Mouse (Mus musculus) midbrain, embryonic 11.5 days (tissue): ENCODE data around the gene Armh4. TPM values are rescaled to one million over a fixed set of nuclear protein-coding genes. Genes with fewer than 3 reads are reported as not detected.
A peak's percentile ranks its signal among the peaks of the same experiment; 100 is the strongest.
"Not testable (repeated sequence)": the region's sequence is repeated elsewhere in the genome, so short reads cannot be mapped to it uniquely, and the experiment has no call there.

ENCODE experiments used
- ATAC-seq: fragments of 200-750 bp; cut with Nextera tagmentation; 2 replicates; pipeline ENCODE4 v1.8.0; 2017; ENCODE audit warnings: moderate TSS enrichment, moderate library complexity; ENCODE audit not compliant: low FRiP score
- DNase-seq: peaks from one replicate; pipeline ENCODE4 v3.0.0; 2015; ENCODE audit warnings: low spot score; ENCODE audit errors: missing footprints
- H3K27ac ChIP-seq: fragments of 300-500 bp; sonication (generic); 2 replicates; pipeline ENCODE4 v1.5.1; 2014; ENCODE audit warnings: low read depth, low read length
- H3K27me3 ChIP-seq: fragments of 300-500 bp; sonication (generic); 2 replicates; pipeline ENCODE4 v1.6.1; 2014; ENCODE audit warnings: mild to moderate bottlenecking, low read length, moderate library complexity, mixed read lengths; ENCODE audit not compliant: control insufficient read depth, insufficient read depth
- H3K36me3 ChIP-seq: fragments of 300-500 bp; sonication (generic); 2 replicates; pipeline ENCODE4 v1.6.1; 2014; ENCODE audit warnings: mild to moderate bottlenecking, low read length, moderate library complexity, mixed read lengths; ENCODE audit not compliant: control insufficient read depth, insufficient read depth
- H3K4me1 ChIP-seq: fragments of 300-500 bp; sonication (generic); 2 replicates; pipeline ENCODE4 v1.6.1; 2014; ENCODE audit warnings: low read length; ENCODE audit not compliant: control insufficient read depth, insufficient read depth
- H3K4me2 ChIP-seq: fragments of 300-500 bp; sonication (generic); 2 replicates; pipeline ENCODE4 v1.6.1; 2014; ENCODE audit warnings: mild to moderate bottlenecking, moderate library complexity
- H3K4me3 ChIP-seq: fragments of 300-500 bp; sonication (generic); 2 replicates; pipeline ENCODE4 v1.5.1; 2014; ENCODE audit warnings: low read depth, low read length
- H3K9ac ChIP-seq: fragments of 300-500 bp; sonication (generic); 2 replicates; pipeline ENCODE4 v1.6.1; 2014; ENCODE audit warnings: low read length
- H3K9me3 ChIP-seq: fragments of 300-500 bp; sonication (generic); 2 replicates; pipeline ENCODE4 v1.6.1; 2016; ENCODE audit warnings: low read length; ENCODE audit not compliant: control insufficient read depth
- WGBS: fragments of 180-500 bp; shearing (Covaris S2); extraction: QIAGEN DNeasy Blood & Tissue Kit; methylation state at CpG from one replicate; pipeline ENCODE4 v1.1.7; 2014; 5-methylcytosine and 5-hydroxymethylcytosine counted together
- polyA plus RNA-seq: library from polyadenylated mRNA; unstranded; fragments of >200 nt; fragmentation: Nextera tagmentation; extraction: Ambion mirVana; gene quantifications from 2 replicates; pipeline ENCODE4 v1.2.1, GENCODE M21; 2014

Gene Armh4
- polyA plus RNA-seq, 1 experiment from 2014 or later, result 63.0 TPM

GRCm38 (mm10) chr14:49790542-49790941 is 7.4 kb upstream of the Armh4 start:
- H3K4me3 ChIP-seq, result no peak overlapping the region
- no peaks in the 10 kb centered on the region for H3K36me3 ChIP-seq
- 75% methylated on average over 4 of the region's 4 CpGs for WGBS
- peaks cover 3% of the 10 kb centered on the region; the same call in 1 of the 2 replicates for H3K27me3 ChIP-seq
- H3K4me2 ChIP-seq, result no peak overlapping the region
- no peaks in the 10 kb centered on the region for H3K4me1 ChIP-seq
- DNase-seq, result no peak
- H3K9me3 ChIP-seq, result no peaks in the 10 kb centered on the region
- H3K27ac ChIP-seq, result no peak overlapping the region
- H3K9ac ChIP-seq, result no peak overlapping the region
- ATAC-seq, result no peak

GRCm38 (mm10) chr14:49785793-49786192 is 2.6 kb upstream of the Armh4 start:
- DNase-seq (peak; percentile 92), ATAC-seq (no peak)
- H3K36me3 ChIP-seq, result no peaks in the 10 kb centered on the region
- H3K9ac ChIP-seq, result no peak overlapping the region
- peaks cover 8% of the 10 kb centered on the region for H3K4me1 ChIP-seq
- WGBS, result 55% methylated on average over 2 of the region's 2 CpGs
- peaks cover 3% of the 10 kb centered on the region; the same call in 1 of the 2 replicates for H3K27me3 ChIP-seq
- no peaks in the 10 kb centered on the region for H3K9me3 ChIP-seq
- no peak overlapping the region for H3K27ac ChIP-seq
- H3K4me2 ChIP-seq, result no peak overlapping the region
- H3K4me3 ChIP-seq, result no peak overlapping the region

GRCm38 (mm10) chr14:49783866-49784265 is 683 bp upstream of the Armh4 start:
- no peak overlapping the region for H3K4me3 ChIP-seq

GRCm38 (mm10) chr14:49780416-49780815 is 2.8 kb downstream of the Armh4 start:
- WGBS, result 65% methylated on average over 4 of the region's 4 CpGs
- H3K27ac ChIP-seq, result no peak overlapping the region; the same call in 1 of the 2 replicates
- no peaks in the 10 kb centered on the region for H3K36me3 ChIP-seq
- no peaks in the 10 kb centered on the region for H3K9me3 ChIP-seq
- H3K4me3 ChIP-seq, result no peak overlapping the region
- no peak for DNase-seq
- H3K9ac ChIP-seq, result no peak overlapping the region
- no peaks in the 10 kb centered on the region; the same call in 1 of the 2 replicates for H3K27me3 ChIP-seq
- H3K4me2 ChIP-seq, result no peak overlapping the region; the same call in 1 of the 2 replicates
- no peak for ATAC-seq
- H3K4me1 ChIP-seq, result peaks cover 8% of the 10 kb centered on the region

More at GRCm38 (mm10) chr14:49783866-49784265, 683 bp upstream of the Armh4 start:
- no peaks in the 10 kb centered on the region for H3K36me3 ChIP-seq
- no peak overlapping the region; the same call in 1 of the 2 replicates for H3K9ac ChIP-seq
- H3K4me1 ChIP-seq, result peaks cover 8% of the 10 kb centered on the region
- WGBS, result 79% methylated on average over 4 of the region's 4 CpGs
- peak overlapping the region; percentile 68 for H3K4me2 ChIP-seq
- no peaks in the 10 kb centered on the region for H3K9me3 ChIP-seq
- no peak for DNase-seq
- H3K27ac ChIP-seq, result no peak overlapping the region
- no peak for ATAC-seq
- H3K27me3 ChIP-seq, result peaks cover 3% of the 10 kb centered on the region; the same call in 1 of the 2 replicates

GRCm38 (mm10) chr14:49777539-49777938 is 5.6 kb downstream of the Armh4 start:
- H3K27ac ChIP-seq, DNase-seq, H3K36me3 ChIP-seq, H3K4me3 ChIP-seq, H3K4me1 ChIP-seq, H3K9me3 ChIP-seq, H3K4me2 ChIP-seq, H3K9ac ChIP-seq, H3K27me3 ChIP-seq, ATAC-seq: not testable (repeated sequence)
- 88% methylated on average over 4 of the region's 4 CpGs for WGBS

GRCm38 (mm10) chr14:49771746-49772145 is 11.4 kb downstream of the Armh4 start:
- Histone ChIP-seq H3K27ac (no peak overlapping the region), H3K4me3 (no peak overlapping the region), H3K9me3 (no peaks in the 10 kb centered on the region), H3K27me3 (no peaks in the 10 kb centered on the region), H3K4me2 (no peak overlapping the region), H3K9ac (no peak overlapping the region), H3K36me3 (no peaks in the 10 kb centered on the region), H3K4me1 (no peaks in the 10 kb centered on the region)
- DNase-seq, result no peak
- WGBS, result 82% methylated on average over 1 of the region's 1 CpGs
- no peak for ATAC-seq

GRCm38 (mm10) chr14:49766601-49767000 is 16.6 kb downstream of the Armh4 start:
- no peak overlapping the region for H3K4me2 ChIP-seq
- no peak for DNase-seq
- no peak overlapping the region for H3K9ac ChIP-seq
- H3K4me1 ChIP-seq, result no peaks in the 10 kb centered on the region
- no peaks in the 10 kb centered on the region for H3K9me3 ChIP-seq
- H3K4me3 ChIP-seq, result no peak overlapping the region
- H3K27ac ChIP-seq, result no peak overlapping the region
- ATAC-seq, result no peak
- WGBS, result 95% methylated on average over 4 of the region's 4 CpGs
- no peaks in the 10 kb centered on the region for H3K36me3 ChIP-seq
- H3K27me3 ChIP-seq, result no peaks in the 10 kb centered on the region

- Histone ChIP-seq H3K9ac (no peak overlapping the region), H3K36me3 (no peaks in the 10 kb centered on the region), H3K4me1 (no peaks in the 10 kb centered on the region), H3K27me3 (no peaks in the 10 kb centered on the region), H3K4me3 (no peak overlapping the region), H3K27ac (no peak overlapping the region), H3K9me3 (no peaks in the 10 kb centered on the region), H3K4me2 (no peak overlapping the region)
- 71% methylated on average over 1 of the region's 1 CpGs for WGBS
- DNase-seq, result no peak
- no peak for ATAC-seq
Measured at GRCm38 (mm10) chr14:49755845-49756244, 27.3 kb downstream of the Armh4 start.

- Histone ChIP-seq H3K9me3 (no peaks in the 10 kb centered on the region), H3K9ac (no peak overlapping the region), H3K36me3 (no peaks in the 10 kb centered on the region), H3K27ac (no peak overlapping the region), H3K4me3 (no peak overlapping the region), H3K4me1 (no peaks in the 10 kb centered on the region), H3K27me3 (no peaks in the 10 kb centered on the region), H3K4me2 (no peak overlapping the region)
- DNase-seq (no peak), ATAC-seq (no peak)
Measured at GRCm38 (mm10) chr14:49752614-49753013, 30.6 kb downstream of the Armh4 start.
